Mouse (Mus musculus): ENCODE data around the gene Ercc4. TPM values are rescaled to one million over a fixed set of nuclear protein-coding genes. Genes with fewer than 3 reads are reported as not detected.

Ercc4 gene
- polyA plus RNA-seq, 1 experiment from 2014 or later = 10.7 TPM

- no peaks in the 10 kb centered on the region for H3K9me3 ChIP-seq
- H3K36me3 ChIP-seq = no peaks in the 10 kb centered on the region
- no peak overlapping the region for H3K9ac ChIP-seq
- no peak overlapping the region for H3K4me2 ChIP-seq (replicated peaks)
- no peak overlapping the region for H3K4me3 ChIP-seq (replicated peaks)
- no peaks in the 10 kb centered on the region for H3K27me3 ChIP-seq (replicated peaks)
- H3K27ac ChIP-seq = no peak overlapping the region
- 93% methylated on average over 3 of the region's 3 CpGs for WGBS
- no peak for ATAC-seq
- peaks cover 5% of the 10 kb centered on the region for H3K4me1 ChIP-seq (replicated peaks)
Measured at GRCm38 (mm10) chr16:13184381-13184780, 74.9 kb downstream of the Ercc4 start.

GRCm38 (mm10) chr16:13189430-13190107 lies 80.1 kb downstream of the Ercc4 start:
- peak overlapping the region; percentile 70 for H3K27ac ChIP-seq
- no peaks in the 10 kb centered on the region for H3K9me3 ChIP-seq
- 15% methylated on average over 12 of the region's 12 CpGs for WGBS
- H3K4me3 ChIP-seq (replicated peaks) = no peak overlapping the region
- no peaks in the 10 kb centered on the region for H3K36me3 ChIP-seq
- H3K9ac ChIP-seq = no peak overlapping the region
- H3K27me3 ChIP-seq (replicated peaks) = no peaks in the 10 kb centered on the region
- ATAC-seq = peak; percentile 67
- peaks cover 21% of the 10 kb centered on the region for H3K4me1 ChIP-seq (replicated peaks)
- H3K4me2 ChIP-seq (replicated peaks) = peak overlapping the region; percentile 34; the same call in 1 of the 2 replicates

- ATAC-seq = peak; percentile 82
- H3K27me3 ChIP-seq (replicated peaks) = no peaks in the 10 kb centered on the region
- H3K9me3 ChIP-seq = no peaks in the 10 kb centered on the region
- no peak overlapping the region for H3K4me2 ChIP-seq (replicated peaks)
- no peak overlapping the region for H3K4me3 ChIP-seq (replicated peaks)
- no peak overlapping the region for H3K9ac ChIP-seq
- H3K36me3 ChIP-seq = no peaks in the 10 kb centered on the region
- no peak overlapping the region for H3K27ac ChIP-seq
- peaks cover 21% of the 10 kb centered on the region for H3K4me1 ChIP-seq (replicated peaks)
- WGBS = 35% methylated on average over 5 of the region's 5 CpGs
Measured at GRCm38 (mm10) chr16:13190471-13190870, 81.0 kb downstream of the Ercc4 start.

GRCm38 (mm10) chr16:13191166-13191565 lies 81.7 kb downstream of the Ercc4 start:
- H3K27ac ChIP-seq = 0 out of 2 replicates have a peak overlapping the region, but pooled peaks have one; percentile 37

GRCm38 (mm10) chr16:13193663-13194071 lies 84.2 kb downstream of the Ercc4 start:
- no peak overlapping the region for H3K4me3 ChIP-seq (replicated peaks)
- no peaks in the 10 kb centered on the region for H3K36me3 ChIP-seq
- H3K27ac ChIP-seq = no peak overlapping the region
- no peaks in the 10 kb centered on the region for H3K27me3 ChIP-seq (replicated peaks)
- no peak overlapping the region for H3K9ac ChIP-seq
- H3K9me3 ChIP-seq = no peaks in the 10 kb centered on the region
- WGBS = 69% methylated on average over 4 of the region's 4 CpGs
- H3K4me1 ChIP-seq (replicated peaks) = peaks cover 30% of the 10 kb centered on the region
- H3K4me2 ChIP-seq (replicated peaks) = no peak overlapping the region
- ATAC-seq = no peak

More at GRCm38 (mm10) chr16:13191166-13191565, 81.7 kb downstream of the Ercc4 start:
- Histone ChIP-seq H3K27me3 (replicated peaks) (no peaks in the 10 kb centered on the region), H3K4me2 (replicated peaks) (no peak overlapping the region), H3K9ac (no peak overlapping the region), H3K9me3 (no peaks in the 10 kb centered on the region), H3K4me3 (replicated peaks) (no peak overlapping the region), H3K4me1 (replicated peaks) (peaks cover 21% of the 10 kb centered on the region), H3K36me3 (no peaks in the 10 kb centered on the region)
- 63% methylated on average over 4 of the region's 4 CpGs for WGBS
- peak; percentile 78 for ATAC-seq

GRCm38 (mm10) chr16:13194882-13195281 lies 85.4 kb downstream of the Ercc4 start:
- H3K27ac ChIP-seq = no peak overlapping the region

GRCm38 (mm10) chr16:13196626-13197025 lies 87.1 kb downstream of the Ercc4 start:
- Histone ChIP-seq H3K4me2 (replicated peaks) (no peak overlapping the region), H3K27ac (no peak overlapping the region; the same call in 1 of the 2 replicates), H3K9ac (no peak overlapping the region), H3K27me3 (replicated peaks) (no peaks in the 10 kb centered on the region), H3K36me3 (no peaks in the 10 kb centered on the region), H3K9me3 (no peaks in the 10 kb centered on the region), H3K4me3 (replicated peaks) (no peak overlapping the region), H3K4me1 (replicated peaks) (peaks cover 10% of the 10 kb centered on the region; the same call in 1 of the 2 replicates)
- no peak for ATAC-seq
- 57% methylated on average over 5 of the region's 5 CpGs for WGBS

More at GRCm38 (mm10) chr16:13194882-13195281, 85.4 kb downstream of the Ercc4 start:
- Histone ChIP-seq H3K9ac (no peak overlapping the region), H3K27me3 (replicated peaks) (no peaks in the 10 kb centered on the region), H3K4me2 (replicated peaks) (no peak overlapping the region), H3K4me3 (replicated peaks) (no peak overlapping the region), H3K4me1 (replicated peaks) (peaks cover 21% of the 10 kb centered on the region), H3K36me3 (no peaks in the 10 kb centered on the region), H3K9me3 (no peaks in the 10 kb centered on the region)
- WGBS = 90% methylated on average over 5 of the region's 5 CpGs
- ATAC-seq = no peak

- WGBS = 47% methylated on average over 5 of the region's 5 CpGs
- Histone ChIP-seq H3K36me3 (no peaks in the 10 kb centered on the region), H3K9me3 (no peaks in the 10 kb centered on the region), H3K4me1 (replicated peaks) (peaks cover 10% of the 10 kb centered on the region; the same call in 1 of the 2 replicates), H3K27me3 (replicated peaks) (no peaks in the 10 kb centered on the region), H3K4me2 (replicated peaks) (no peak overlapping the region), H3K4me3 (replicated peaks) (no peak overlapping the region), H3K27ac (no peak overlapping the region; the same call in 1 of the 2 replicates), H3K9ac (no peak overlapping the region)
- ATAC-seq = no peak
Measured at GRCm38 (mm10) chr16:13197293-13197692, 87.8 kb downstream of the Ercc4 start.

- Histone ChIP-seq H3K27ac (no peak overlapping the region), H3K9me3 (no peaks in the 10 kb centered on the region), H3K4me3 (replicated peaks) (no peak overlapping the region), H3K4me2 (replicated peaks) (no peak overlapping the region), H3K9ac (no peak overlapping the region), H3K36me3 (no peaks in the 10 kb centered on the region), H3K27me3 (replicated peaks) (no peaks in the 10 kb centered on the region), H3K4me1 (replicated peaks) (peaks cover 10% of the 10 kb centered on the region; the same call in 1 of the 2 replicates)
- WGBS = 39% methylated on average over 2 of the region's 2 CpGs
- ATAC-seq = no peak
Measured at GRCm38 (mm10) chr16:13199204-13199603, 89.7 kb downstream of the Ercc4 start.

Other genes with a start within 250 kb of the Ercc4 start
- gene Mrtfb, start 146.8 kb downstream of the Ercc4 start, polyA plus RNA-seq (2015; fragmentation: Nextera tagmentation; extraction: Ambion mirVana) = 20.3 and 20.9 TPM in 2 replicates

All from intestine, embryonic 15.5 days (tissue).